Mouse (Mus musculus): ENCODE results near the gene Lyve1. TPM values are rescaled to one million over a fixed set of nuclear protein-coding genes. Genes with fewer than 3 reads are reported as not detected.

Gene Lyve1
- polyA plus RNA-seq, 1 experiment, result not detected

DNA sequence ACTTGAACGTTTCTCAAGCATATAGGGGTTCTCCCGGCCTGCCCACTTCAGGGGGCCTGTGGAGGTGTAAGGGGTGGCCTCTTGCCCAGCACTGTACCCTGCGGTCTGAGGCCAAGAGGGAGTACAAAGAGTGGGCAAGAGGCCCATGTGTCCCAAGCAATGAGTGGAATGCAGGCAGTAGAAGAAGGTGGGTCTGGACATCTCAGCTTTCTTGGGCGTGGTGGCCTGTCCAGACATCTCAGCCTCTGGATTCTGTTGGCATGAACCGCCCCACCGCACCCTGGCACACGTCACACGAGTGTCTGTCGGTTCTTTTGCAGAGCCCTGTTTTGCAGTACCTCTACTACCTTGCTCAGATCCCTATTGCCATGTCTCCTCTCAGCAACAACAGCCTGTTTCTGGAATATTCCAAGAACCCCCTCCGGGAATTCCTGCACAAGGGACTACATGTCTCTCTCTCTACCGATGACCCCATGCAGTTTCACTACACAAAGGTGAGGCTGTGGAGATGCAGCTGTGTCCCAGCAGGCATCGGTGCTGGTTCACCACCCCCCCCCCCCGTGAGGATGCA, 55.5 kb downstream of the Lyve1 start:
- no peak overlapping the region for H3ac ChIP-seq (ENCODE audit: control insufficient read depth, insufficient read length, low read depth)
- no peaks in the 10 kb centered on the region for H3K27me3 ChIP-seq (ENCODE audit: control insufficient read depth, insufficient read depth, insufficient read length)
- no peaks in the 10 kb centered on the region for H3K79me2 ChIP-seq (ENCODE audit: control insufficient read depth, insufficient read depth)
- H3K4me3 ChIP-seq (ENCODE audit: insufficient read depth, poor library complexity, severe bottlenecking), result no peak overlapping the region
- H3K79me3 ChIP-seq (ENCODE audit: low read depth), result no peaks in the 10 kb centered on the region
- TF ChIP-seq USF1 (IDR thresholded peaks at IDR 0.05; ENCODE audit: low read depth) (no peak), MAX (IDR thresholded peaks at IDR 0.05) (no peak), CTCF (IDR thresholded peaks at IDR 0.05; ENCODE audit: control insufficient read depth, insufficient read depth, insufficient read length) (no peak), FOSL1 (IDR thresholded peaks at IDR 0.05; ENCODE audit: insufficient read depth, low read length, poor library complexity, severe bottlenecking) (no peak)
- peaks cover 22% of the 10 kb centered on the region for H3K36me3 ChIP-seq (ENCODE audit: control insufficient read depth, insufficient read depth)

DNA sequence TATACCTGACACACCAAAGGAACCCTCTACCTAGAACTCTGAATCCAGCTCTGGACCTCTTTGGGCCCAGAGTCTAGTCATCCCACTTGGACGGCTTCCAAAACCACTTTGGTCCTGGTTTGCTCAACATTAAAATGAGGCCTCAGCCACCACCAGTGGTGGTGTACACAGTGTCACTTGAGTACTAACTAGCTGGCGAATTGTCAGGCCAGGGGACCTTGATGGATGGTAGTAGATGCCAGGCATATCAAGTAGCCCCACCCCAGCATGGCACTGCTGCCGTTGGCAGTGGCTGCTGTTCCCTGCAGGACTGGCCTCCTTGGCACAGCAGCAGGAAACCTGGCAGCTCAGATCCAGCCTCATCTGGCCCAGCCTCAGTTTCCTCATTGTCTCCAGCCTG, 58.8 kb downstream of the Lyve1 start:
- no peak overlapping the region for H3K4me3 ChIP-seq (ENCODE audit: insufficient read depth, poor library complexity, severe bottlenecking)
- H3K27me3 ChIP-seq (ENCODE audit: control insufficient read depth, insufficient read depth, insufficient read length), result no peaks in the 10 kb centered on the region
- TF ChIP-seq MYOD1 (IDR thresholded peaks at IDR 0.05; ENCODE audit: control insufficient read depth, insufficient read length, low read depth), result no peak
- no peaks in the 10 kb centered on the region for H3K79me2 ChIP-seq (ENCODE audit: control insufficient read depth, insufficient read depth)
- H3ac ChIP-seq (ENCODE audit: control insufficient read depth, insufficient read length, low read depth), result no peak overlapping the region
- peaks cover 7% of the 10 kb centered on the region for H3K36me3 ChIP-seq (ENCODE audit: control insufficient read depth, insufficient read depth)
- H3K79me3 ChIP-seq (ENCODE audit: low read depth), result no peaks in the 10 kb centered on the region

DNA sequence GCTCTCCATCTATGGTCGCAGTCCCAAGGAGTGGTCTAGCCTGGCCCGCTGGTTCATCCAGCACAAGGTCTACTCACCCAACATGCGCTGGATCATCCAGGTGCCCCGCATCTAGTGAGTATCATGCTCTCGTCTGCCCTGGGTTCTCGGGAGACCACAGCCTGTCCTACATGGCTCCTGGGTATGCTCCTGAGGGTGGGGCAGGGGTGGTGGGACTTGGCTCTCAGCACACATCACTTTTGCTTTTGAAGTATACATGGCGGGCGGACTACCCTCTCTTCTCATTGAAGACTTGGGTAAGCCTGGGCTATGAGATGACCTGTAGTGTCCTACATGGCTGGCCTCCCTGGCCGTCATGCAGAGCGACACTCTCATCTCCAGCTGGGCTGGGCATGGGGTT, 59.9 kb downstream of the Lyve1 start:
- Histone ChIP-seq H3K36me3 (ENCODE audit: control insufficient read depth, insufficient read depth) (peaks cover 12% of the 10 kb centered on the region), H3K79me2 (ENCODE audit: control insufficient read depth, insufficient read depth) (no peaks in the 10 kb centered on the region), H3ac (ENCODE audit: control insufficient read depth, insufficient read length, low read depth) (no peak overlapping the region), H3K27me3 (ENCODE audit: control insufficient read depth, insufficient read depth, insufficient read length) (no peaks in the 10 kb centered on the region), H3K79me3 (ENCODE audit: low read depth) (no peaks in the 10 kb centered on the region), H3K4me3 (ENCODE audit: insufficient read depth, poor library complexity, severe bottlenecking) (no peak overlapping the region)
- TF ChIP-seq MAX (IDR thresholded peaks at IDR 0.05), result no peak
- no peak for TF ChIP-seq CEBPB (IDR thresholded peaks at IDR 0.05; ENCODE audit: low read depth)
- no peak for TF ChIP-seq MYOD1 (IDR thresholded peaks at IDR 0.05; ENCODE audit: control insufficient read depth, insufficient read length, low read depth)
- TF ChIP-seq USF1 (IDR thresholded peaks at IDR 0.05; ENCODE audit: low read depth), result no peak
- TF ChIP-seq MYOG (IDR thresholded peaks at IDR 0.05; ENCODE audit: control insufficient read depth, extremely low read depth, insufficient read length), result no peak
- no peak for TF ChIP-seq FOSL1 (IDR thresholded peaks at IDR 0.05; ENCODE audit: insufficient read depth, low read length, poor library complexity, severe bottlenecking)
- TF ChIP-seq CTCF (IDR thresholded peaks at IDR 0.05; ENCODE audit: control insufficient read depth, insufficient read depth, insufficient read length), result no peak

DNA sequence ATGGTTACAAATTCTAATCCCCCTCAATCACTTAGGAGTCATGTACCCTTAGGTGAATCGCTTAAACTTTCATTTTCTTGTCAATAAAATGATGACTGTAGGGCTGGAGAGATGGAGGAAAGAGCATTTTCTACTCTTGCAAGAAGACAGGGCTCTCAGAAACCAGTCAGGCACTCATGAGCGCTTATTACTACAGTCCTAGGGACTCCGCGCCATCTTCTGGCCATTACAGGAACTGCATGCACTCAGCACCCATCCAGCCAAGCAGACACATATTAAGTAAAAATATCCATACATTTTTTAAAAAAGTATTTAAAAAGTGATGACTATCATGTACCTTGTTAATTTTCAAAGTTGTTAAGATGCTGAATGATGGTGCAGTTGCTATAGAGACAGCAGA, 62.0 kb downstream of the Lyve1 start:
- H3K36me3 ChIP-seq (ENCODE audit: control insufficient read depth, insufficient read depth), result peaks cover 13% of the 10 kb centered on the region

More for the DNA sequence above, 62.0 kb downstream of the Lyve1 start:
- Histone ChIP-seq H3K79me2 (ENCODE audit: control insufficient read depth, insufficient read depth) (no peaks in the 10 kb centered on the region), H3K27me3 (ENCODE audit: control insufficient read depth, insufficient read depth, insufficient read length) (no peaks in the 10 kb centered on the region), H3ac (ENCODE audit: control insufficient read depth, insufficient read length, low read depth) (no peak overlapping the region), H3K4me3 (ENCODE audit: insufficient read depth, poor library complexity, severe bottlenecking) (no peak overlapping the region), H3K79me3 (ENCODE audit: low read depth) (no peaks in the 10 kb centered on the region)
- TF ChIP-seq CTCF (IDR thresholded peaks at IDR 0.05; ENCODE audit: control insufficient read depth, insufficient read depth, insufficient read length) (peak; percentile 58), MAX (IDR thresholded peaks at IDR 0.05) (no peak)

Small RNA genes within 50 kb of the gene (microRNA-seq; reads per million reads assigned to microRNA genes)
- not detected for gene Gm47282 (ENCODE audit: borderline microRNAs expressed)

Other genes with a start within 250 kb of the Lyve1 start
- gene Sbf2, start 248.3 kb downstream of the Lyve1 start, polyA plus RNA-seq (2012; fragmentation: generic; extraction: Trizol), result 7.5 TPM
- gene Adm, start 235.6 kb downstream of the Lyve1 start, polyA plus RNA-seq (2012; fragmentation: generic; extraction: Trizol), result 0.09 TPM
- gene Ampd3, start 95.0 kb downstream of the Lyve1 start, polyA plus RNA-seq (2012; fragmentation: generic; extraction: Trizol), result 4.5 TPM
- 9.7 TPM for gene Rnf141, start 18.8 kb downstream of the Lyve1 start, polyA plus RNA-seq (2012; fragmentation: generic; extraction: Trizol)
- gene Mrvi1, start 119.2 kb upstream of the Lyve1 start, polyA plus RNA-seq (2012; fragmentation: generic; extraction: Trizol), result 0.05 TPM
- 19.0 TPM for gene Ctr9, start 165.7 kb upstream of the Lyve1 start, polyA plus RNA-seq (2012; fragmentation: generic; extraction: Trizol)
- 386 TPM for gene Eif4g2, start 219.8 kb upstream of the Lyve1 start, polyA plus RNA-seq (2012; fragmentation: generic; extraction: Trizol)